Mouse (Mus musculus): ENCODE measurements around the gene Nudt15. TPM values are rescaled to one million over a fixed set of nuclear protein-coding genes. Genes with fewer than 3 reads are reported as not detected.

The Nudt15 gene
- polyA plus RNA-seq, 1 experiment, result 2.3 TPM

DNA sequence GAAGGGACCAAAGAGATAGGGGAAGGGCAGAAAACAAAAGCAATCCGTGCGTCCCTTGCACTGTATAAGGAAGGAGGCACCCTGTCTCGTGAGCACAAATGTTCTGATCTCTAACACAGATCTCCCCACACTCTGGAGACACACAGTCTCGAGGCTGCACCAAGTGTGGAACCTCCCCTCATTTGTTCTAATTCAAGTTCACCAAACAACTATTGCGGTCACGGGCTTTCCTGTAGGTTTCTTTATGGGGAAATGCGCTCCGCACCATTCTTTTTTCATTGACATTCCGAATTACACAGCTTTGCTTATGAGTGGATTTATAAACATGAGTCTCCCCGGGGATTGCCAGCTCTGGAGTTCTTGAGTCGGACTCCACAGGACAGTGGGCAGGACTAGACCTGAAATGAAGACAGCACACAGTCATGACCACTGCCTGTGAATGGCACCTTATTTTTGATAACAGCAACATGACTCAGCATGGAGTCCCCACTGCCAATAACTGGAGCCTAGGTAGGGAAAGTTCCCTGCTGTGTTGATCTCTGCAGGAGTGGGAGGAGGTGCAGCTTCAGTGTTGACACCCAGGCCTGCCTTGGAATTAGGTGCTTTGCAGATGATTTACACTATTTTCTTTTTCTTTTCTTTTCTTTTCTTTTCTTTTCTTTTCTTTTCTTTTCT, 40.2 kb downstream of the Nudt15 start:
- no peak for DNase-seq (ENCODE audit: low read depth)

DNA sequence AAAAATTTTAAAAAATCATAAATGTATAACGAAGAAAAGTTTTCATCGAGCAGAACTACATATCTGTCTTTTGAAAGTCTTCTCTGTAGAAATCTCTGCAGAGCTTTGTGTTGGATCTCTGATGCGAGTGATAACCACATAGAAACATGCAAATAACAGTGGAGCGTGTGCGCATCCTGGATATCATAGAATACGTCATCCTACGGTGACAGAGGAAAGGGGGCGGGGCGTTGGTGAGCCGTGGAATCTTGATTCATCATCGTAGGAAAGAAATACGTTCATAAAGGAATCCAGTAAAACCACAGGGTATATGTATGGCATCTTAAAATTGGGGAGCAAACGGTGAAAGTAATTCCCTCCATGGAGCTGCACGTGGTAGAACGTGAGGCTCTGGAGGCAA, 40.8 kb downstream of the Nudt15 start:
- DNase-seq (ENCODE audit: low read depth), result no peak

DNA sequence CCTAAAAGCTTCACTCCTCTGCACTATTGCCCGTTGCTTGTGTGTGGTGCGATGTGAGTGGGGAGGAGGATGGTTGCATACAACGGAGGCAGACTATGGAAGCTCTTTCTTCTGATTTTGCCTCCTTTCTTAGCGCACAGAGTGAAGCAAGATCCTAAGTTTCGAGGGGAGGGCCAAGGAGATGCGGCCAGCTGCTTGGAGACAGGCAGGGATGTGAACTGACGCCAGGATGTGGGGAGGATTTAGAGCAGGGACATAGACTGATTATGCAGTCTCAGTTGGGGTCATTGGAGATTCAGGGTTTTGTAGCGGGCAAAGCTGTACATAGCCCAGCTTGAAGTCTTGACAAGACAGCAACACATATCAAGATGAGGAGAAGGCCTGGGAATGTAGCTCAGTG, 41.8 kb downstream of the Nudt15 start:
- no peak for DNase-seq (ENCODE audit: low read depth)

DNA sequence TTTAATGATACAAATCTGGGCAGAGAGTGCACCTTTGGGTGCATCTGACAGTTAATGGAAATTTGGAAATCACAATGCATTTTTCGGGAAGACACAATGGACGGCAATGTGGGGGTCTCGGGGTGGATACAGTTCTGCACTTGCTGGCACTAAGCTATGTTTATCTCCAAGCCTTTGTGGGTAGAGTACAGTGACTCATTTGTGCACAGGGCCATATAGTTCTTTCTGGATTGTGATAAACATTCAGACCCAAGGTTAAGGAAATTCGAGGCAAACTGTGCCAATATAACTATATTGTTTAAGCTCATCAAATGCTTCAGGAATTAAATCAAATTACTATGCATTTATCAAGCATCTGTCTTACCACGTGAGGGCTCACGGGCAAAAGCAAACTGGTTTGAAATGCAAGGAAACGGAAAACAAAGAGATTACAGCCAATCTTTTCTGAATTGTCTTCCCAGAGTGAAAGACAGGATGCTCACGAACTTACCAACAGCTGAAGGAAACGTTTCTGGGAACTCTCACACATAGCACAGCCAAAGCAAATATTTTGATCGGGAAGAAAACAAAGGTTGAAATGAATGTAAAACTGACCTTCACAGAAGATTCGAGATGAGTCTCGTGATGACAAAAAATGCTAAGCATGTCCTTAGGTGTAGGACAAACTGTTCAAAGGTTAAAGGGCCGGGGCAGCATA, 44.7 kb downstream of the Nudt15 start:
- DNase-seq (ENCODE audit: low read depth), result no peak

DNA sequence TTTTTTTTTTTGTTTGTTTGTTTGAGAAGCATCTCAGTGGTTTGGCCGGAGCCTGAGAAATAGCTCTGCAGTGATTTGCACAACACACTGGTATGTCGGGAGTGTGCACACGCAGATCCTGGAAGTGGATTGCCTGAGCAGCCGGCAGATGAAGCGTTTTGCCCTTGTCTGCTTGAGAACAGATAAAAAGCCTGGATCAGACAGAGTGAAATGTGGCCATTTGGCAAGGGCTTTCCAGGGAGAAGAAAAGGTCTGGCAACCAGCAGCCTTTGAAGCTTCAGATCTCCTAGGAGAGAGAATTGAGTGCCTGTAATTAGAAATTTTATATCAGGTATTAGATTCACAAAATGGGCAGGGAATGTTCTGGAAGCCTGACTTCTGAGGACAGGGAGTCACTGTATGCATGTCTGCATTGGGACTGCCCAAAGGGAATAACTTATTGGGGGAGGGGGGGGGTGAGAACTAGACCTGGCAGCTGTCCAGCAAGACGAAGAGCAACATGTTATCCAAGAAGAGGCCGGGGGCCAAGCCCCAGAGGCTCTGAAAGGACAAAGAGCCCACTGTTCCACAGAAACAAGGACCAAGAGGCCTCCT, 45.4 kb downstream of the Nudt15 start:
- peak; percentile 55 for DNase-seq (ENCODE audit: low read depth)

DNA sequence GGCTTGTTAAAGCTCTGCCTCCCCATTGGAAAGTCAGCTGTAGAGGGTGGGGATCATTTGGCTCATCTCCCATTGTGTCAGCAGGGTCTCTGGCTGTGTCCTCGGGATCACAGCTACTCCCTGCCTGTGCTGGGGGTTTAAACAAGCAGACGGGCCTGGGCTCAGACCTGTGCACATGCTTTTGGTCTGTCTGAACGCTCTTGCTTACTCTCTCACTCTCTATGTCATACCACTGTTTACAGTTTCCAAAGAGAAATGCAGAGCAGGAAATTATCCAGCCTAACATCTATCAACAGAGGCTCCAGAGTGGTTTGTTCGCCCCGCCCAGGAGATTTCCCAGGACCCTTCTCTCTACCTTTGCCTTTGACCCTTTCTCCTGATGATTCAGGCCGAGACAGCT, 46.3 kb downstream of the Nudt15 start:
- no peak for DNase-seq (ENCODE audit: low read depth)

DNA sequence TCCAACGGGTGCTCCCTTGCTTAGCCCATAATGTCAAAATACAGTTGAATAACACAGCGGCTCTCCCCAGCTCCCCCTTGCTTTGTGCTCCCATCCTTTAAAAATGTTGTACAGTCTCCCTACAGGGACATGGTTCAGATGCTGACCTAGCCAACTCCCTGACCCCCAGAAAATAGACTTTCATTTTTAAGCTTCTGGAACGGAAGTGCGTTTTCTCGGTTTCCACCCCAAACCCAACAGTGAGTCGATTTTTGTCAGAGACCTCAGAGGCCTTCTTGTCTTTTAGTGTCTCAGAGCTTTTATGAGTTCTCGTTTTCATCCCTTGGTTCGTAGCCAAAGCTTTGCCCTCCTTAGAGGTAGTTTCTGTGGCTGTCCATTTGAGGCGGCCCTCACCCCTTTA, 46.8 kb downstream of the Nudt15 start:
- no peak for DNase-seq (ENCODE audit: low read depth)

DNA sequence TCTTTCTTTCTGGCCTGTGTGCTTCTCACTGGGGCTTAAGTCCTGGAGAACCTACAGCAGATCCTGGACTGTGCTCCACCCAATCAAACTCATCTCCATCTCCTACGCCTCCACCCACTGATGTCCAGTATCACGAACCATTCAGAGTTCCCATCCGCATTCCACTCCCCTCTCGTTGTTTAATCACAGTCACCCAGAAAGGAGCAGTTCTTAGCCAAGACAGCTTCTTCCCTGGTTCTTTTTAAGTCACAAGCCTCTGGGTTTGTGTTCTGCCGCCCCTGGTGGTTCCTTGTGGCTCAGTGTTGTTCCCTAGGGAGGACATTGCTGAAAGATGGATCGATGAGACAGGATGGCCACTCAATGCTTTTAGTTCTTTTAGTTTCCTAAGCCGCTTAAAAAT, 52.3 kb downstream of the Nudt15 start:
- DNase-seq (ENCODE audit: low read depth), result no peak

DNA sequence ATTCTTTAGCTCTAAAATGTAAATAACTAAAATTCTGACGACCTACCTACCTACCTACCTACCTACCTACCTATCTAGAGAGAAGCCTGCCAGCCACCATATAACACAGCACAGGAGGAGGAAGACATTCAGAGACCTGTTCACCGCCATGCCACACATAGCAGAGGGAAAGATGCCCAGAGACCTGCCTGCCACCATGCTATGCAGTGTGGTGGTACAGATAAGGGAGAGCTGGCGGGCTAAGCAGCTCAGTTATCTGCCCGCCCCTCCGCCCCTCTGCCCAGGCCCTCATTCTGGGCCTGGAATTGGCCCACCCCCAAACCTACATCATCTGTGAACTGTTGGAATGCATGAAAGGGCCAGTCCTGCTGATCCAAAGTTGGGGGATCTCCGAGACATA, 53.9 kb downstream of the Nudt15 start:
- no peak for DNase-seq (ENCODE audit: low read depth)

DNA sequence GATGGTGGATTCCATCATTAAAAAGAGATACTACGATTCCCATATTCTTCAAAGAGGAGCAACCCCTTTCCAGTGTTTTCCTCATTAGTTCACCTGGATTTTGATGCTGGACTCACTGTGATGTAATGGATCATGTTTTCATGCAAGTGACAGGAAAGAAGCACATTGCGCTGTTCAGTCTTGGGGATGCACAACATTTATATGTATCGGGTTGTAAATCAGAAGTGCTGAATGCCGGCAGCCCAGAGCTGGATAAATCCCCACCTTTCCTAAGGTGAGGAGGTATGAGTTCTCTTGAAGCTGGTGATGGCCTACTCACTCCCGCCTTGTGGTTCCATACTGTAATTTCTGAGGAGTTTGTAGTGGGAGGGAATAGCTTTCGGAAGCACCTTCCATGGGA, 54.7 kb downstream of the Nudt15 start:
- no peak for DNase-seq (ENCODE audit: low read depth)

DNA sequence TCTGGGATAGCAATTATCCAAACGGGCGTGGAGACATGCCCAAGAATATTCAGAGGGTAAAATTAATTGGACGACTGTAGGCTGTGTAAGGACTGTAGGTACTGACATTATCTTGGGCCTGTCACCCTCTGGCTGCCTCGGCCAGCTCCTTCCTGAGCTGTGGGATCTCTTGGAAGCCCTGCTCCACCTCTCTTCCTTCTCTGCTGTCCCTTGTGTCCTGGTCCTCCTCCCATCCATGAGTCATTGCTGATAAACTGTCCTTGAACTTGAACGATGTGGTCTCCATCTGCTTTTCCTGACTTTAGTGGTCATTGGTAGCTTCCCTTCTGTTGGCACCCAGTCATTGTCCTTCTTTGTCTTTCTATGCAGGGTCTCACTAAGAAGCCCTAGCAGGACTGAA, 61.4 kb downstream of the Nudt15 start:
- DNase-seq (ENCODE audit: low read depth), result no peak

DNA sequence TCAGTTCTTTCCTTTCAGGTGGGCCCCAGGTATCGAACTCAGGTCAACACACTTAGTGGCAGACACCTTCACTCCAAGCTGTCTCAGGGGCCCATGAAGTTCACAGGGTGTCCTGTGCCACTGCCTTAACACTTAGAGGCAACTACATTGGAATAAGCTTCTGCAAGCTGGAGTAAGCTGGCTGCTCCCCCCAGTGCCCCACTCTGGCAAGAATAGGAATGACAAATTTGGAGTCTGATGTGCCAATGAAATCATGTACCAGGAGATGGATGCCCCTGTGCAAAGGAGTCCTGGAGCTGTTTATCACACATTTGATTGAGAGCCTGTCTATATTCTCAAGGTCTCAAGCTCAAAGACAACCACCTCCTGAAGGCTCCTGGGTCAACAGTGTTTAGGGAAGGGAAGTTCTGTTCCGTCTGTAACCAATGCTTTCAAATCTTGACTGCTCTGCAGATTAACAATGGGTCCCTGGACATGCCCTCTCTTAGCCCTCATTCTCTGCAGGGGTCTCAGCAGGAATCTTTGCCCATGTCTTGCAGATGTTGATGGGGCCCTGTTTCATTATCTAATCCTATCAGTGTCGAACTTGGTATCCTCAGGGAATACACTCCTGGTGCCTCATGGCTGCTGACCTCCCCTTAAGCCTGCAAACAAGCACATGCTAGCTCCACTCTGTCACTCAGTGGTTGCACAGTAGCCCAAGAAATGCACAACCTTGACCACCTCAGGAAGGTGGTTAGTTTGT, 63.5 kb downstream of the Nudt15 start:
- no peak for DNase-seq (ENCODE audit: low read depth)

DNA sequence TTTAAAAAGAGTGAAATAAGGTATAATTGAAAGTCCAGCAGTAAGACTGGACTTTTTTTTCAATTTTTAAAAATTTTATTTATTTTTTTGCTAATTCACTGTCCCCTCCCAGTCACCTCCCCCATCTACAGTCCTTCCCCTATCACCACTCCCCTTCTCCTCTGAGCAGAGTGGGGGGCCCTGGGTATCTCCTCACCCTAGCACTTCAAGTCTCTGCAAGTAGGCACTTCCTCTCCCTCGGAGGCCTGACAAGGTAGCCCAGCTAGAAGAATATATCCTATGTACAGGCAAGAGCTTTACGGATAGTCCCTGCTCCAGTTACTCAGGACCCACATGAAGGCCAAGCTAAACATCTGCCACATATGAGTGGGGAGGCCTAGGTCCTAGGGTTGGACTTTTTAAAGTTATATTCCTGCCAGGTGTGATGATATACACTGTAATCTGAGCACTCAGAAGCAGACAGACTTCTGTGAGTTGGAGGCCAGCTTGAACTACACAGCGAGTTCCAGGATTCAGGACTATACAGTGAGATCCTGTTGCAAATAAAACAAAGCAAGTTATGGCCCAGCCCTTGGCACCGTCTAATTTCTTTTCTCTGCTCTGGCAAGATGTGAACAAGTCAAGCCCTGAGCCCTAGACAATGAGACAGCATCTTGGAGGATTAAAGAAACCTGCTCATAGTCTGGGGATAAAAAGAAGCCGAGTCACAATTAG, 64.4 kb downstream of the Nudt15 start:
- no peak for DNase-seq (ENCODE audit: low read depth)

DNA sequence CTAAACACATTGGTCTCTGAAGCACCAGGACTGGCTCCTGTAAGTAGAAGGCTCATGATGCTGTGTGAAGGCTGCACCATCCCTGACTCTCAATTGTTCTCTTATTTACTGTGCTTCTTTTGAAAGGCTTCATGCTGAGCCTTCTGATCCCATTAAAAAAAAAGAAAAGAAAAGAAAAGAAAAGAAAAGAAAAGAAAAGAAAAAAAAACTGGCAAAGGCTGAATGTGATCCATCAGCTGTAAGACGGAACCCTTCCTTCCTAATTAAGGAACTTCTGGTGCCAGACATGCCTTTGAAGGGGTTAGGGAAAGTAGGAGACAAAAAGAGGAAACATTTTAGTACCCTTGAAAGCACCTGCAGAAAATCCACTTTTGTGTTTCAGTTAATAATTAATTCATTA, 68.3 kb downstream of the Nudt15 start:
- DNase-seq (ENCODE audit: low read depth), result no peak

DNA sequence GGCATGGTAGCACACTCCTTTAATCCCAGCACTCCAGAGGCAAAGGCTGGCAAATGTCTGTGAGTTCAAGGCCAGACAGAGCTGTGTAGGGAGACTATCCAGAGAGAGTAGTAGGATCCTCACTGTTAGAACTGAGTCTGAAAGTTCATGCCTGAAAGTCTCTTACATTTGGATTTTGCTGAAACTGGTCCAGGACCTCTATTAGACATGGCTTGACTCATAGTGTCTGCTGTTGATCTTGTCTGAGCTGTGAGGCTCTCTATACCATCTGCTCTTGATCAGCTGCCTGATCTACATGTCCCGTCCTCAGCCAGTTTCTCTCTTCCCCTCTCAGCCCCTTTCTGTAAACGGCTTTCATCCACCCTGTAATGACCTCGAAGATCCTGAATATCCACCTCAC, 69.7 kb downstream of the Nudt15 start:
- no peak for DNase-seq (ENCODE audit: low read depth)

DNA sequence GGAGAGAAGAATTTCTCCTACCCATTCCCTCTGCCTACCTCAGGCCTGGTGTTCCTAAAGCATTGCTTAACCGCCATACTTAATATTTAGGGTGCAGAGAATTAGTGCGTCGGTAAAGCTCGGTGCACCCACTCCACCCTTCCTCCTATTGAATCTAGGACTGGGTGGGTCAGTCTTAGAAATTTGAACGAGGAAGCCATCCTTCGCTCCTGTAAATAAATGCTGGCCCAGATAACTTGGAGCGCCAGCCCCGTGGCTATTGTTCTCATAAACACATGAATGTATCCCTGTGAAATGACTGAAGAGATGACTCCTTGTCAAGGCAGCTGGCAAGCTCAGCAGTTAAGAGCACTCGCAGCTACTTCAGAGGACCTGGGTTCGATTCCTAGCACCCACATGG, 71.0 kb downstream of the Nudt15 start:
- no peak for DNase-seq (ENCODE audit: low read depth)

DNA sequence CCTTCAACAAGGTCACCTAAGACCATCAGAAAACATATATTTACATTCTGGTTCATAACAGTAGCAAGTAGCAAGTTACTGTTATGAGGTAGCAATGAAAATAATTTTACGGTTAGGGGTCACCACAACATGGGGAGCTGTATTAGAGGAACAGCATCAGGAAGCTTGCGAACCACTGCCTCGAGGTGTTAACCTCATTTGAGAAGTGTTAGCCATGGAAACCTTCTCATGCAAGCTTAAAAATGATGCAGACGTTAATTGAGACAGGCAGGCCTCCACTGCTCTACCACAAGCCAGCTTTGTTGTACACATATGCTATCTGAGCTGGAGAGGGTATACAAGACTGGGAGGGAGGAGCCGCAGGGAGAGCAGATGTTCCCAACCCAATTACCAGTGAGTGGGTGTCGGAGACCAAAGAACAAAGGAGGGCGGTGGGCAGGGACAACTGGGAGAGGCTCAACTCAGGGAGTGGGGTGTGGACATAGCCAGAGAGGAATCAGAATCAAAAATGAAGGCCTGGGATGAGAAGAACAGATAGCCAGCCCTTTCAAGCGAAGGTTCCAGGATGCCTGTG, 71.6 kb downstream of the Nudt15 start:
- no peak for DNase-seq (ENCODE audit: low read depth)

DNA sequence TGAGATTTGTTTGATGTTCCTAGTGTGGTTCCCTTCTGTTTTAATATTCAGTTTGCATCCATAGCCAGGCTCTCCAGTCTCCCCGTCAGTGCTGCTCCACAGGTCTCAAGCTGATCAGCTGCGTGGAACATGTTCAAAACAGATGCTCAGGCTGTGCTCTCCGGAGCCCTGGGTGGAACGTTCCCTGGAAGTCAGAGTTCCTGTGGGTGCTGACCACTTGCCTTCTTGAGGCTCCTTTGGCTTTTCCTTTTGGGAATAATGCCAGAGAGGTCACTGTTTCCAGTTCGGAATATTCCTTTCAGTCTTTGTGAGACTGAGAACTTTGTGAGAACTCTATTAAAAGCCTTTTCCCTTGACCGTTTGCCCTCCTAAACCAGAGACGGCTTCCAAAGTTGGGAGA, 72.5 kb downstream of the Nudt15 start:
- DNase-seq (ENCODE audit: low read depth), result no peak

DNA sequence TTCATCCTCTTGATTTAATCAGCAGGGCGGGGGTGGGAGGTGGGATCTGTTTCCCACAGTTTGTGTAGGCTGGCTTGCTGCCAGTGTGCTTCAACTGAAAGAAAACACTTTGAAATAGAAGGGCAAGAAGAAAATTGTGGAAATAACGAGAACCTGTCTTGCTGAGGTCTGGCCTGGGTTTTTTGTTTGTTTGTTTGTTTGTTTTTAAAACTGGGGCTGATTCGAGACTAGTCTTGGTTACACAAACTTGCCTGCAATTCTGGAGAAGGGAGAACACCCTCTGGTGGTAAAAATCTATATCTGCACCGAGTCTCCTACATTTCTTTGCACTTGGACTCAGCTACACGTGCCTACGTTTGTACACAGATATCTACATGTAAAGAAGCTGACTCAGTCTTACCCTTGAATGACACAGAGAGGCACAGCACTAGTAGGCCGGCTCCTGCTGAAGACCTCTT, 73.4 kb downstream of the Nudt15 start:
- DNase-seq (ENCODE audit: low read depth), result no peak

DNA sequence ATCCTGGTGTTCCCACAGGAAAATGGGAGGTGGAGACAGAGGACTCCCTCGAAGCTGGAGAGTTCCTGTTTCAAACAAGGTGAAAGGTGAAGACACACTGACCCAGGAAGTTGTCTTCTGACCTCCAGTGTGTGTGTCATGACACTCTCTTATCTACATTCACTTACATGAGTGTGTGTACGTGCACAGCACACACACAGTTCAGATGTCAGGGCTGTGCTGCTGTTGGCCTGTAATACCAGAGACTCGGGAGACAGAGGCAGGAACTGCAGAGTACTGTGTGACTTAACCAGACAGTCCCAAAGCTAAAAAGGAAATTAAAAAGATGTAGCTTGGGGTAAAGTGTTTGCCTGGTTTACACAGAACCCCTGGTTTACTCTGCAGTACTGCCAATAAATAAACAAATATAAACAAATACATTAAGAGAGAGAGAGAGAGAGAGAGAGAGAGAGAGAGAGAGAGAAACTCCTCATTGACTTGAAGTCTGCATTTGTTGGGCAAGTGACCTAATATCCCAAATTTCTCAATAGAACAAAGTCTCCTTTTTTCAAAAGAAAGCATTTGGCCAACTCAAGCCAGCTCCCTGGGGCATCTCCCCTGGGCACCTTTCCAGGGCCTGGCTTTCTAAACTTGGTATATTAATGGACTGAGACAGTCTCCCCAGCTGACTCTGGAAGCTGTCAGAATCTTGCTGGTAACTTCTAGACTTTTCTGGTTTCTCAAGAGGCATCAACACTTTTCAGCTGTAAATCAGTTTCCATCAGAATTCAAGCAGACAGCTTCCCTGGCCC, 74.2 kb downstream of the Nudt15 start:
- DNase-seq (ENCODE audit: low read depth), result peak; percentile 75

DNA sequence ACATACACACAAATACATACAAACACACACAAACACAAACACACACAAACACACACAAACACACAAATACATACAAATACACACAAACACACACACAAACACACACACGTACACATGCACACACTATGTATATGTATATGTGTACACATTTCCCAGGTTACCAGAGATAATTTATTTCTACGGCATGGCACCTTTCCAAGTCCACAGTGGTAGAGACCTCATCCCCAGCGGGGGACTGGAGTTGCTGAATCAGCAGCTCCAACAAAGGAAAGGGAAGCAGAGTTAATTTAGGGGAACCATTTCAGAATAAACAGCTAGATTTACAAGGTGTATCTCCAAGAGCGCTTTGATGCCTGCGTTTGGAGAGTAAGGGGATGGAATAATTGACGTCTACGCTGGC, 75.8 kb downstream of the Nudt15 start:
- no peak for DNase-seq (ENCODE audit: low read depth)

Data from gonadal fat pad, adult 2 months (tissue).